Comparison of ENCODE assay signal across 18 mouse cellular contexts in the genomic region with DNA sequence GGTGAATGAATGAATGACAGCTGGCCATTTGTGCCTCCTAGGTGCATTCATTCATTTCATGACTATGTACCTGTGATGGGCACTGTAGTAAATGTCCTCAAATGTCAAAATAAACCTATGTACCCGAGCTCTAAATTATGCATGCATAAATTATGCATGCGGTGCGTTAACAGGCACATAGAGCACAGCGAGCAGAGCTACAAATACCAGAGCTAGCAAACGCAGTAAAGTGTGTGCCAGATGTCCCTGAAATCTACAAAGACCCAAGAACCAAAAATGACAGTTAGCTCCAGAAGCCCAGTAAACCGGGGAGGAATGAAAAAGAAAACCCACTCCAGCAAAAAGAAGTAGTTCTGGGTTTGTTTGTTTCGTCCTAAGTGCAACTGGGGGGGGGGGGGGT. TPM values are rescaled to one million over a fixed set of nuclear protein-coding genes. Genes with fewer than 3 reads are reported as not detected.
"Had no signal": no experiment of that assay in that cellular context is flagged by ENCODE, and none has a peak within 500 bp of the region (broad histone marks: within the 10 kb centered on the region; RNA-seq: fewer than 3 reads in every experiment).

No protein-coding gene starts in this region.

- H3K4me3 ChIP-seq: layer of hippocampus, adult 2 months; limb, embryonic 15.5 days; liver, embryonic 12.5 days had no signal

- H3K4me2 ChIP-seq: limb, embryonic 15.5 days; liver, embryonic 12.5 days; lung, embryonic 14.5 days; midbrain, embryonic 11.5 days had no signal

- DNase-seq: kidney, adult 11 months; kidney, adult 9 months; kidney, postnatal 10 days; kidney, postnatal 4 days; left cerebral cortex, postnatal 4 days; lung, embryonic 14.5 days; lung, postnatal 10 days; lung, postnatal 4 days; retina, postnatal 1 day; right cerebral cortex, postnatal 4 days; spleen, adult 18-20 months; thymus, postnatal 36 days had no signal

- H3K9ac ChIP-seq: limb, embryonic 15.5 days; liver, embryonic 12.5 days; lung, embryonic 14.5 days had no signal

- H3K9me3 ChIP-seq: limb, embryonic 15.5 days; liver, embryonic 12.5 days had no signal

- H3K27me3 ChIP-seq: limb, embryonic 15.5 days had no signal

- ATAC-seq: liver, embryonic 12.5 days had no signal

- H3K27ac ChIP-seq: limb, embryonic 15.5 days; liver, embryonic 12.5 days had no signal

- H3K36me3 ChIP-seq: limb, embryonic 15.5 days; liver, embryonic 12.5 days had no signal

RNA-seq across cellular contexts. Expression of gene Enthd1, which starts 36.5 kb away (rescaled TPM):
- polyA plus RNA-seq: liver, embryonic 12.5 days; liver, embryonic 16.5 days; lung, embryonic 14.5 days; midbrain, embryonic 11.5 days; stomach, embryonic 14.5 days had no signal
